Mouse (Mus musculus): ENCODE data around the gene Ermard.
"Not testable (repeated sequence)": the region's sequence is repeated elsewhere in the genome, so short reads cannot be mapped to it uniquely, and the experiment has no call there.

The Ermard gene

DNA sequence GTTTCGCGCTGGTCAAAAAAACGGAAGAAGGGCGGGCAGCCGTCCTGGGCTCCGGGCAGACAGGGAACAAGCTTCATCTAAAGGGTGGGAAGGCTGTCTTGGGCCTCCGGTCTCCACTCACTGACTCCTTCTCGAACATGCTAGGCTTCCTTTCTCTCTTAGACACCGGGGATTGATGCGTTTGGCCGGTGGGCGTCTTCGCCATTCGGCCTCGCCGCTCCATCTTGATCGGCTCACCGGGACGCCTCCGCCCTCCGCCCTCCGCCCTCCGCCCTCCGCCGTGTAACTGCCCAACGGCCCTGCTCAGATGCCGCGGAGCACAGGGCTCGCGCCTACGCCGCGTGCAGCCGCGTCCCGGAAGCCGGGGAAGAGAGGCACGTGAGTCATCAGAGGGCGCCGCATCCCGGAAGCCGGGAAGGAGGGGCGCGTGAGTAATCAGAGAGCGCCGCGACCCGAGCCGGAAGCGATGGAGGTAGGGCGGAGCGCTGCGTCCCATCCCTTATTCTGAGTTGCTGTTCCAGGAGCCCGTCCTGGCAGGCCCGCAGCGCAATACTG lies at the start of gene Ermard, which contains the start of the genes Tcte3 and Gm3448:
Ermard (plus strand) TSS at position 34 of the 555 bp plus-strand sequence.
Tcte3 (minus strand) TSS at position 314 of the 555 bp plus-strand sequence.
Gm3448 (minus strand) TSS at position 363 of the 555 bp plus-strand sequence.
- TF ChIP-seq GATA4 (IDR thresholded peaks at IDR 0.05; ENCODE audit: insufficient replicate concordance, low read length): not testable (repeated sequence)

DNA sequence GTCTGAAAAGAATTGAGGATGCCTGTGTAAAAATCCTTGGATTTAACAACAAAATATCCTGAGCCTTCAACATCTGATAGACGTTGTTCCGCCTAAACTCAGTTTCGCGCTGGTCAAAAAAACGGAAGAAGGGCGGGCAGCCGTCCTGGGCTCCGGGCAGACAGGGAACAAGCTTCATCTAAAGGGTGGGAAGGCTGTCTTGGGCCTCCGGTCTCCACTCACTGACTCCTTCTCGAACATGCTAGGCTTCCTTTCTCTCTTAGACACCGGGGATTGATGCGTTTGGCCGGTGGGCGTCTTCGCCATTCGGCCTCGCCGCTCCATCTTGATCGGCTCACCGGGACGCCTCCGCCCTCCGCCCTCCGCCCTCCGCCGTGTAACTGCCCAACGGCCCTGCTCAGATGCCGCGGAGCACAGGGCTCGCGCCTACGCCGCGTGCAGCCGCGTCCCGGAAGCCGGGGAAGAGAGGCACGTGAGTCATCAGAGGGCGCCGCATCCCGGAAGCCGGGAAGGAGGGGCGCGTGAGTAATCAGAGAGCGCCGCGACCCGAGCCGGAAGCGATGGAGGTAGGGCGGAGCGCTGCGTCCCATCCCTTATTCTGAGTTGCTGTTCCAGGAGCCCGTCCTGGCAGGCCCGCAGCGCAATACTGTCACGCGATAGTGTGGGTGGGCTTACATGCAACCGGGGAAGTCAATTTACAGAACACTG lies 31.1 kb upstream of the Ermard start, which contains the start of gene Gm3435:
Gm3435 (plus strand) TSS at position 471 of the 708 bp plus-strand sequence.
- TF ChIP-seq GATA4 (IDR thresholded peaks at IDR 0.05; ENCODE audit: insufficient replicate concordance, low read length): not testable (repeated sequence)

DNA sequence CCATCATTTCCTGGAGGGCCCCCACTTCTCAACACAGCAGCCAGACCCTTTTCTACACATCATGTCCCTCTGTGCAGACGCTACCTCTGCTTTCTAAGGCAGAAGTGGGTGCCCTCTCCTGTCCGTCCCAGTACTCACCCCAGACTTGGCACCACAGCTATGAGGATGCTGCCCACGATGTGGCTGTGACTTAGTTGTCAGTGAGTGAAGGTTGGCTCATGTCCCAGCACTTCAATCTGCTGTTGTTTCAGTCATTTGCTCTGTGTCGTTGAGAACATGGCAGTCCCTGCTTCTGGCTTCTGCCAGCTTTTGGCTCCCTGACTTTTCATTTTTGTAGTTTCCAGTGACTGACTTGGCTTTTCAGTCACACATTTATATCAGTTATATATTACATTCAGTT lies 14.9 kb downstream of the Ermard start:
- no peak for TF ChIP-seq GATA4 (IDR thresholded peaks at IDR 0.05; ENCODE audit: insufficient replicate concordance, low read length)

DNA sequence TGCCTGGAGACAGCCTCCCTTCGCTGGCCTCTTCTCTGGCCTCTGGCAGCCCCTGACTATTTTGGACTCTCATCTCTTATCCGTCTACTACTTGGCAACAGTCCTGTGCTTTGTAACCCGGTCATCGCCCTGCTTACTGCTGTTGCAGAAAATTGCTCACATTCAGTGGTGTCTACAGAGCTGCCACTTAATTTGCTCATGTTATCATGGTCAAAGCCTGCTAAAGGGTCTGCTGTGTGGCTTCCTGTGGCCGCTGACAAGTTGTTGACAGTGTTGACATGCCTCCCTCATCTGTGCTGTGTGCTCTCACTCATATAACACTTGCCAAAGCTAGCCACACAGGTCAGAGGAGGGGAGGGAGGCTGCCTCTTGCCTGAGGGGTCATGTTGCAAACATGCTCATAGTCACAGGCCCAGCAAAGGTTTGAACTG lies 17.2 kb downstream of the Ermard start:
- TF ChIP-seq GATA4 (IDR thresholded peaks at IDR 0.05; ENCODE audit: insufficient replicate concordance, low read length): 0 out of 2 replicates have a peak, but pooled peaks have one; percentile 18

DNA sequence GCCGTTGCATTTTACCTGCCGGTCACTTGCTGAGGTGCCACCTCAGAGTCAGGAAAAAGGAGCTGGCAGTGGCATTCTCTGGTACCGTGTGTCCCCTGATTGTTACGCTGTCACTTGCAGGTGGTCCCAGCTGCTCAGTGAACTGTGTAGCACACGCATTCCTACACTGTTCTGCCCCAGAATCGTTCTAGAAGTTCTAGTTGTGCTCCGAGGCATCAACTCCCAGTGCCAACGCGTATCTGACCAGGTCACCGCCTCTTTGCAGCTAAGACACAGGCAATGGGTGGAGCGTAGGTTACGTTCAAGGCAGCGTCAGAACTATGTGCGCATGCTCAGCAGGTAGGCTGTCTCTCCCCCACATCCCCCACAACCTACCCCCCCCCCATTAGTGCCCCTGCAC lies 18.6 kb downstream of the Ermard start:
- no peak for TF ChIP-seq GATA4 (IDR thresholded peaks at IDR 0.05; ENCODE audit: insufficient replicate concordance, low read length)

DNA sequence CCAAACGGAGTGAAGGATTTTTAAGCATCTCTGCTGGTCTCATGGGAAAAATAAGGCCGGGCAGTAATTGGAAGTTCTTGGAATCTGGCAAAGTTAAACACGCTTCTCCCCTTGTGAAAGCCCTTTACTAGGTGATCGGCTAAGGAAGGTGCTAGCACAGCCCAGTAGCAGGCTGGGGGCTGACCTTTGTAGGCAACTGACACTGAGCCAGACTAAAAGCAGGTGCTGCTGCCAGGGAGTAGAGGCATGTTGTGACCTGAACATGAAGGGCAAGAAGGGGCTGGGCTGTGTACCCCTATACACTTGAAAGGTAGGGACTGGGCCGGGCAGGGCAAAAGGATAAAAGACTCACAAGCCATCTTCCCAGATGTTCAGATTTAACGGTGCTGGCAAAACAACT lies 19.3 kb downstream of the Ermard start:
- no peak for TF ChIP-seq GATA4 (IDR thresholded peaks at IDR 0.05; ENCODE audit: insufficient replicate concordance, low read length)

DNA sequence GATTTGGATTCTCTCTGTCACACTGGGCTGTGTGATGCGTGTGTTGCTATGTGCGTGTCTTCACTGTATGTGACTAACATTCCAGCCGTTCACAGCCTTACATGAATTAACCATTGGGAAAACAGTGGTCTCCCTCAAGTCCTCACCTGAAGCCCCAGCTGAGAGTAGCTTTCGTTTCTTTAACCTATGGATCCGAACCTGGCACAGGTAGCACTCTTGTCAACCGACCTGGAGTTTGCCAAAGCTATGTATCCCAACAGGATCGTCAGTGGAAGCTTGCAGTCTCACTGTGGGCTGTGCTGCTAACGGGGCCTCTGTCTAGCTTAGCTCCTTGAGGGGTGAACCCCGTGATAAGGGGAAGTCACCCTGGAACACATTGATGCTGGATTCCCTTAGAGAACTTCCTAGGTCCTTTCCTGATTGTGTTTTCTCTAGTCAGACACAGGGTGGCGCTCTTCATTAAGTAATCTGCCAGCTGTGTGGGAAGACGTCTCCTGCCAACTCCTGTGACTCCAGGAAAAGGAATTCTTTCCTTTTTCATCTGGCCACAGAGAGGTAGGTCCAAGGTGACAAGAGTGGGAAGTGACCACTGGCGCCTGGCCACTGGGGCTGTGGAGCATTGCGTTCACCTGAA lies 24.5 kb downstream of the Ermard start:
- no peak for TF ChIP-seq GATA4 (IDR thresholded peaks at IDR 0.05; ENCODE audit: insufficient replicate concordance, low read length)

DNA sequence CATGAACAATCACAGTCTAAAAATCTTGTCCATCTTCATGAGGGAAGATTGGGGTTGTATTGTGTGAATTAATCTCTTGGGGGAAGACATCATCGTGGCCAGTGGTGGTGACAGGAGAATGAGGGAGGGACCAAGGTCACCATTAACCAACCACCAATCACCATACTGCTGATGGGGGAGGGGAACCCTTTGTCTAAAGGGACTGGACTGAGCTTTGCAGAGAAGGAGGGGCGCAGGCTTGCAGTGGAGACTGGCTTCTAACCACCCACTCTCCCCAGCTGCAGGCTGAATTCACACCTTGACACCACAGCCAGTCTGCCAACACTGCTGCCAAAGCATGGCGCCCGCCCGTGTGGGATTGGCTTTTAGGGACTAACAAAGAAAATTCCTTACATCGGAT lies 25.1 kb downstream of the Ermard start:
- no peak for TF ChIP-seq GATA4 (IDR thresholded peaks at IDR 0.05; ENCODE audit: insufficient replicate concordance, low read length)

DNA sequence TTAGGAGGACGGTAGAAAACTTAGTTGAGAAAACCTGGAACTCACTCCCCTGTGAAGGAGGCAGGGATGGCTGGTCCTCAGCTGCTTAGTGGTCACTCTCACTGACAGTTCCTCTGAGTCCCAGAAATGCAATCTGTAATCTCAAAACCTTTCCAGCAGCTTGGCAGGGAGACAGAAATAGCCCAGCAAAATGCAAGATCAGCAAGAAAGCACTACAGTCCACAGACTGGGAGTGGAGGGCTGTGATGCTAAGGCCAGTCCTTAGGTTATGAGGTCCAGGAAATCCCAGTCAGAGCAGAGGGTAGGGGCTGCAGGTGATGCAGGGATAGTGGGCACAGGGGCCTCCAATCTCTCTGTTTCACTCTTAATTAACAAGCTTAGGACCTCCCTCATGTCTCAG lies 25.9 kb downstream of the Ermard start:
- peak; percentile 30; the same call in 1 of the 2 replicates for TF ChIP-seq GATA4 (IDR thresholded peaks at IDR 0.05; ENCODE audit: insufficient replicate concordance, low read length)

DNA sequence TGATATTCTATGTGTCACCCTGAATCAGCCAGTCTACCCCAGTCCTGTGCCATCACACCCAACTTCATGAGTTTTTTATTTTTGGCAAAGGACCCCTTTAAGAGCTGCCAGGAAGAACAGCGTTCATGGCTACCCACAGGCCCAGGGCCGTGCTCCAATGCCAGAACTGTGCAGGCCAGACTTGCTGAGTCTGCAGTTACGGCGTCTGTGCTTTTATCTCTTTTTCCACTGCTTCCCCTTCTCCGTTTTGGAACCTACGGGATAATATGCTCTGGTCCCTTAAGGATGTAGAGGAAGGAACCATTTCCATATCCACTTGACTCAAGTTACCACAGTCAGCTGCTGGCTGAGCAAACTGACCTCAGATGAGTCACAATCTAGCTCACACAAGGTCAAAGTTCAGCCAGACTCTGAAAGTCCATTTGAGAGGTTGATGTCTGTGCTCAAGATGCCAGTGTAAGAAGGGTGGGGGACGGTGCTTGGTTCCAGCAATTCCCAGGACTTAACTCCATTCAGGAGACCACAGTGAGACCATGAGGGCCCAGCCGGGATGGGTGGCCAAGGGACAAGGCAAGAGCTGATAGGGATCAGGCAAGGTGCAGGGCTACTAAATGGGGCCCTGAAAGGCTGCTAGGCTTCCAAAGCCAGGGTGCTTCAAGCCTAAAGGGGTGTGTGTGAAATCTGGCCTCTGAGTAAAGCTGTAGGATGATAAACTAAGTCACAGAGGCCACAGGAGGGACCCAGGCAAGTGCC lies 27.2 kb downstream of the Ermard start:
- peak; percentile 35; the same call in 1 of the 2 replicates for TF ChIP-seq GATA4 (IDR thresholded peaks at IDR 0.05; ENCODE audit: insufficient replicate concordance, low read length)

DNA sequence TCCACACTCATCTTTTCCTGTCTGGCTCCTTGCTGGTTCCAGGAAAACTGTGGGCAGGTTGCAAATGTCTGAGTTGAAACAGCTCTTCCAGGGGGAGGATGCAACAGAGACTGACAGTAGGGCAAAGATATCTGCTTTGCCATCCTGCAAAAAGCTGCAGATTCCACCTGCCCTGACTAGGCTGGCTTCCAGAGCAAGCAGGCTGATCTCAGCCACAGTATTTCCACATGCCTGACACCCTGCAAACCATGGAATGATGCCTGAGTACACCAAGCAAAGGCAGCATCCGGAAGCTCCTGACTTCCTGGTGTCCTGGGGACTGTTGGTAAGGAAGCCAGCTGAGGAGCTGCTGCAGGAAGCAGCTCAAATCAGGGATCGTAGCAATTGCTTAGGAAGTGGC lies 28.1 kb downstream of the Ermard start:
- TF ChIP-seq GATA4 (IDR thresholded peaks at IDR 0.05; ENCODE audit: insufficient replicate concordance, low read length): peak; percentile 29; the same call in 1 of the 2 replicates

DNA sequence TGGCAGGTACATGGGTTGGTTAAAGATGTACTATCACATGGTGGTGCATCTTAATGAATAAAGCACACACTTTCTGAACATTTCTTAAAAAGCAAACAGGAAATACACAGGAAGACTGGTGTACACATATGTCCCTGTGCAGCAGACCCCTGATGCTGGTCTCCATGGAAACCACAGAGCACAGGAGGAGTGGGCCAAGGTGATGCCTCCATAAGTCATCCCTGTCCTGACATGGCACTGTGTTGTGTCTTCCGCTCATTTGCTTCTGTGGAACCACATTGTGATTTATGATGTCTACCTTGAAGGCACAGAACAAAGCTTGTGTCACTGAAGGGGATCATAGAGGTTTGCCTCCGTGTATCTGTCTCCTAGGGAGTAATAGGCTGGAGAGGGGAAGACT lies 31.2 kb downstream of the Ermard start:
- TF ChIP-seq GATA4 (IDR thresholded peaks at IDR 0.05; ENCODE audit: insufficient replicate concordance, low read length): no peak

DNA sequence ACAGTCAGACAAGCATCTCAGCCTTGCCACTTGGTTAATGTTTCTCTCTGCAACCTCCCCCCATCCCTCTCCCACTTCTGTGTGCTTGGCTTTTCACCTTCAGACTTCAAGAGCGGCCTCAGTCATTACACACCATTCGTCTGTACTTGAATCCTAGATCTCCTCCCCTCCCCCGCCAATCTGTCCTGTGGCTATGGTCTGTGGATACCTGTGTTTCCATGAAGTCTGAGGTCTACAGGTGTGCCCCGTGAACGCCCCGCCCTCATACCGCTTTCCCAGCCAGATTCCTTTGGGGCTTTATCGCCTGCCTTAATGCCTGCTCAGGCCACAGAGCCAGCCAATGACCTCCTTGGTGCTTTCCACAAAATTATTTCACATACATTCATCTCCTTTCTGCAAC lies 34.0 kb downstream of the Ermard start:
- TF ChIP-seq GATA4 (IDR thresholded peaks at IDR 0.05; ENCODE audit: insufficient replicate concordance, low read length): no peak

DNA sequence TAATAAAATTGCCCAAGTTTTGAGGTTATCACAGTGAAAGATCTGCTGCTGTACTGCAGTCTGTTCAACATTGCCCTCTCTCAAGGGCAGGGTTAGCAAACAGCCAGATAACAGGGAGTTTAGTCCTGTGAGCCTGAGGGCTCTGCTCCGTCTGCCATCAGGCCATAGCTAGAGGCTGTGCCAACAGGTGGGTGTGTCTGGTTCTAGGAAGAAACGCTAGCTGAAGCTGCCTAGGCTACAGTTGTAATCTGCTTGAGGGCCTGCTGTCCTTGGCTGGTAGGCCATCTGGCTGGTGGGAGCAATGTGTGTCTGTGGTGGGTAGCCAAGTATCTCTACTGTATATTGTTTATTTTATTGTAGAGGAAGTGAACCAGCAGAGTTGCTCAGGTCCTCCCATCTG lies 36.5 kb downstream of the Ermard start:
- peak; percentile 49; the same call in 1 of the 2 replicates for TF ChIP-seq GATA4 (IDR thresholded peaks at IDR 0.05; ENCODE audit: insufficient replicate concordance, low read length)

DNA sequence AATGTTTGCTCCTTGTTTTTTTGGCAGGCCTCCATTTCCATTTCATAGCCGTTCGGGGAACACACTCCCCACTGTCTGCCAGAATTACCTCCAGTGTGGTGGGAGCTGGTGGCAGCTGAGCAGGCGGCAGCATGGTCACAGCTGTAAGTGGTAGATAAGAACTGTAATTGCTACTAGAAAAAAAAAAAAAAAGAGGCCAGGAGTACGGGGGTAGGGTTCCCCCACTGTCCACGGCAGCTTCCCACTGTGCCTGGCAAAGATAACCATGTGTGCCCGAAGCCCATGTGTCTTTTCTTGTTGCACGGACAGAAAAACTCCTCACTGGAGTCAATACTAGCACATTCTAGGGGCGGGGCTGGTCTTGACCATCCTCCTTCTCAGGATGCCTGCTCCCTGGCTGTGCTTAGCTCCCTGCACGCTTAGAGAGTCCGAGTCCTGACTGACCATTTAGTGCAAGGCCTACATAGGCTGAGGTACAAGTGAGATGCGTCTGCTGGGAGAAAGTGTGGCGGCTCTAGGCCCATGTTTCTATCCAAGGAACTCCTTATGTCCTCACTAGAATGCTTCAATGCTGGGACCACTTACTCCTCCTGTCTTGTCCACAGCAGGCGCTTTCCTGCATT lies 43.3 kb downstream of the Ermard start:
- no peak for TF ChIP-seq GATA4 (IDR thresholded peaks at IDR 0.05; ENCODE audit: insufficient replicate concordance, low read length)
